Mouse (Mus musculus) forebrain, embryonic 12.5 days (tissue): ENCODE measurements around the gene Pgm3. TPM values are rescaled to one million over a fixed set of nuclear protein-coding genes. Genes with fewer than 3 reads are reported as not detected.
"Not testable (repeated sequence)": the region's sequence is repeated elsewhere in the genome, so short reads cannot be mapped to it uniquely, and the experiment has no call there.

ENCODE experiments used
- ATAC-seq: fragments of 200-750 bp; cut with Nextera tagmentation; 2 replicates; pipeline ENCODE4 v1.8.0; 2017; ENCODE audit warnings: moderate TSS enrichment; ENCODE audit not compliant: low FRiP score
- H3K27ac ChIP-seq: fragments of 300-500 bp; sonication (generic); 2 replicates; pipeline ENCODE4 v1.5.1; 2016; ENCODE audit warnings: mild to moderate bottlenecking
- H3K27me3 ChIP-seq: fragments of 300-500 bp; sonication (generic); 2 replicates; pipeline ENCODE4 v1.6.1; 2016; ENCODE audit warnings: mild to moderate bottlenecking
- H3K36me3 ChIP-seq: fragments of 300-500 bp; sonication (generic); replicated peaks from 2 replicates; pipeline ENCODE4 v1.6.1; 2016; ENCODE audit warnings: mild to moderate bottlenecking
- H3K4me1 ChIP-seq: fragments of 300-500 bp; sonication (generic); 2 replicates; pipeline ENCODE4 v1.6.1; 2016
- H3K4me2 ChIP-seq: fragments of 300-500 bp; sonication (generic); 2 replicates; pipeline ENCODE4 v1.6.1; 2016; ENCODE audit warnings: mild to moderate bottlenecking, moderate library complexity
- H3K4me3 ChIP-seq: fragments of 300-500 bp; sonication (generic); replicated peaks from 2 replicates; pipeline ENCODE4 v1.5.1; 2016; ENCODE audit warnings: mild to moderate bottlenecking
- H3K9ac ChIP-seq: fragments of 300-500 bp; sonication (generic); 2 replicates; pipeline ENCODE4 v1.6.1; 2016; ENCODE audit warnings: mild to moderate bottlenecking
- H3K9me3 ChIP-seq: fragments of 300-500 bp; sonication (generic); 2 replicates; pipeline ENCODE4 v1.6.1; 2016
- WGBS: fragments of 180-500 bp; shearing (Covaris S2); methylation state at CpG from one replicate; pipeline ENCODE4 v1.1.7; 2016; 5-methylcytosine and 5-hydroxymethylcytosine counted together
- polyA plus RNA-seq: library from polyadenylated mRNA; unstranded; fragments of >200 nt; fragmentation: Nextera tagmentation; extraction: Ambion mirVana; gene quantifications from 2 replicates; pipeline ENCODE4 v1.2.1, GENCODE M21; 2016

The Pgm3 gene
- polyA plus RNA-seq, result 36.6 and 41.0 TPM in 2 replicates

DNA sequence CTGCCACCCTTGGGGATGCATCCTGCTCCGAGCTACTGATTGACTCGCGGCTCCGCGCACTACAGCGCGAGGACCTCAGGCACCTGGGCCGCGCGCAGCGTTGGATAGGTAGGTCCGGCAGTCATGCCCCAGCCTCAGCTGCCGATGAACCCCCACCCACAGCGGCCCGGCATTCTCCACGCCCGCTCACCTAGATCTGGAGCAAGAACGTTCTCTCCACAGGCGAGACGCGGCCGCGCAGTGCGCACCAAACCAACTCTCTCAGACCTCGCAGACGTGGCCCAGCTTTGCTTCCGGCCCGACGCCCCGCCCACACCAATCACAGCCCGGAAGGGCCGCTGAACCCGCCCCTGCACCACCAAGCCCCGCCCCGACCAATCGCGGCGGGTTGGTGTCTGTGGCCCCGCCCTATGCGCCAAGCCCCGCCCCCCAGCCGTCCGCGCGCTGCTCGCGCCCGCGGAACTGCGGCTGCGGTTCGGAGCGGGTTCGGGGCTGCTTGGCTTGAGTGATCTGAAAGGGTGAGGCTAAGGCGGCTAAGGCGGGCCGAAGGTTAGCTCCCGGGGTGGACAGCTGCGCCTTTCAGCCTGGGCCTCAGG lies at the start of gene Pgm3, which contains the start of gene Rwdd2a:
Gene Pgm3 (minus strand): TSS at position 303 of the 596 bp plus-strand sequence.
Gene Rwdd2a (plus strand): TSS at position 452 of the 596 bp plus-strand sequence.
- Histone ChIP-seq H3K27me3 (no peaks in the 10 kb centered on the region), H3K4me2 (peak within 1 kb of the TSS; percentile 94), H3K27ac (peak within 1 kb of the TSS; percentile 54; the same call in 1 of the 2 replicates), H3K36me3 (peaks cover 17% of the 10 kb centered on the region), H3K4me3 (peak within 1 kb of the TSS; percentile 74), H3K4me1 (peaks cover 20% of the 10 kb centered on the region), H3K9me3 (no peaks in the 10 kb centered on the region), H3K9ac (peak within 1 kb of the TSS; percentile 66)
- under 1% methylated on average over 58 of the region's 59 CpGs for WGBS
- peak; percentile 99 for ATAC-seq

- H3K27ac ChIP-seq, result no peak overlapping the region
- no peak overlapping the region for H3K9ac ChIP-seq
- 75% methylated on average over 10 of the region's 10 CpGs for WGBS
- no peak for ATAC-seq
- H3K9me3 ChIP-seq, result no peaks in the 10 kb centered on the region
- no peak overlapping the region for H3K4me2 ChIP-seq
- no peaks in the 10 kb centered on the region for H3K27me3 ChIP-seq
- no peaks in the 10 kb centered on the region for H3K4me1 ChIP-seq
- H3K36me3 ChIP-seq, result no peaks in the 10 kb centered on the region
- no peak overlapping the region for H3K4me3 ChIP-seq
Observed at GRCm38 (mm10) chr9:86619341-86620139, 47.9 kb upstream of the Pgm3 start.

- H3K27ac ChIP-seq, result no peak overlapping the region
- H3K9me3 ChIP-seq, result no peaks in the 10 kb centered on the region
- 85% methylated on average over 7 of the region's 7 CpGs for WGBS
Observed at GRCm38 (mm10) chr9:86617837-86618492, 46.3 kb upstream of the Pgm3 start.

DNA sequence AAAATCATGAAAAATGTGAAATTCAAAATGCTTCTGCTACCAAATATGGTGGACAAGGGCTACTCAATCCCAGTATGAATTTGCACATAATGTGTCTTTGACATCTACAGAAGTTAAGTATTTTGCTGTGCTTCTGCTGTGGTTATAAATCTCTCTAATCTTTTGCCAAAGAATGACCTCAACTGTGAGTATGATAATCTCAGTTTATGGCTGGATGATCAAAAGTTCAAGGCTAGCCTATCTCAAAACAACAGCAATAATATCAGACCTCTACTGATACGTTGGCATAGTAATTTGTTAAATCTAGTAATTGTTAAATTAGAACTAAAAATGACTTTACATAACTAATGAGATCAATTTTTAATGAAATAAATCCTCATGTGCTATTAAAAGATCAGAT lies 44.1 kb upstream of the Pgm3 start:
- Histone ChIP-seq H3K4me1 (no peaks in the 10 kb centered on the region), H3K27ac (no peak overlapping the region), H3K36me3 (no peaks in the 10 kb centered on the region), H3K27me3 (no peaks in the 10 kb centered on the region), H3K4me2 (no peak overlapping the region), H3K4me3 (no peak overlapping the region), H3K9ac (no peak overlapping the region), H3K9me3 (no peaks in the 10 kb centered on the region)
- ATAC-seq, result no peak
- 82% methylated on average over 1 of the region's 1 CpGs for WGBS

More at GRCm38 (mm10) chr9:86617837-86618492, 46.3 kb upstream of the Pgm3 start:
- no peak overlapping the region for H3K9ac ChIP-seq
- H3K4me3 ChIP-seq, result no peak overlapping the region
- H3K4me1 ChIP-seq, result no peaks in the 10 kb centered on the region
- ATAC-seq, result no peak
- no peaks in the 10 kb centered on the region for H3K27me3 ChIP-seq
- no peaks in the 10 kb centered on the region for H3K36me3 ChIP-seq
- H3K4me2 ChIP-seq, result no peak overlapping the region

DNA sequence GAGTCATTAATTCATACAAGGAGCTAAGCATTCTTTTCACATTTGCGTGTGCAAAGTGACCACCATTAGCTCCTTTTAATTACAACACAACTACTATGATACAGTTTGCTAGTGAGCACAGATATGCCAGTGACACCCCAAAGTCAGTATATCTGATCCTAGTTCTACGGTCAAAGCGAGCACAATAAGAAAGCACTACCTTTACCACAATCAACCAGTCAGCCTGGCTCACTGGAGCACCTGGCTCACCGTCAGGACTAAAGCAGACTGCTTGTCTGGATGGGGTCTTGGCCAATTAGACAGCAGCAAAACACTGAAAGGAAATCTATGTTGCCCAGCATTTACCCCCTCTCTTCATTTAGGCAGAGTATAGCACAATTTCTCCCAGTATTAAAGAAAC lies 40.4 kb upstream of the Pgm3 start:
- H3K4me1 ChIP-seq, result no peaks in the 10 kb centered on the region
- H3K9ac ChIP-seq, result no peak overlapping the region
- no peak overlapping the region for H3K4me2 ChIP-seq
- H3K9me3 ChIP-seq, result no peaks in the 10 kb centered on the region
- no peak overlapping the region for H3K4me3 ChIP-seq
- H3K36me3 ChIP-seq, result no peaks in the 10 kb centered on the region
- H3K27ac ChIP-seq, result no peak overlapping the region
- WGBS, result 84% methylated on average over 4 of the region's 4 CpGs
- ATAC-seq, result no peak
- no peaks in the 10 kb centered on the region for H3K27me3 ChIP-seq

- H3K27me3 ChIP-seq, result no peaks in the 10 kb centered on the region
- H3K9ac ChIP-seq, result no peak overlapping the region
- no peak for ATAC-seq
- no peak overlapping the region for H3K27ac ChIP-seq
- WGBS, result 95% methylated on average over 6 of the region's 6 CpGs
- H3K4me1 ChIP-seq, result no peaks in the 10 kb centered on the region
- H3K4me2 ChIP-seq, result no peak overlapping the region
- H3K4me3 ChIP-seq, result no peak overlapping the region
- H3K36me3 ChIP-seq, result no peaks in the 10 kb centered on the region
- no peaks in the 10 kb centered on the region for H3K9me3 ChIP-seq
Observed at GRCm38 (mm10) chr9:86605776-86606175, 34.1 kb upstream of the Pgm3 start.

- H3K9ac ChIP-seq, result no peak overlapping the region
- no peaks in the 10 kb centered on the region for H3K9me3 ChIP-seq
- H3K36me3 ChIP-seq, result no peaks in the 10 kb centered on the region
- H3K4me1 ChIP-seq, result no peaks in the 10 kb centered on the region
- H3K27ac ChIP-seq, result no peak overlapping the region
- H3K4me2 ChIP-seq, result no peak overlapping the region
- WGBS, result 64% methylated on average over 8 of the region's 8 CpGs
- no peak overlapping the region for H3K4me3 ChIP-seq
- ATAC-seq, result no peak
- H3K27me3 ChIP-seq, result no peaks in the 10 kb centered on the region
Observed at GRCm38 (mm10) chr9:86599723-86600303, 28.2 kb upstream of the Pgm3 start.

DNA sequence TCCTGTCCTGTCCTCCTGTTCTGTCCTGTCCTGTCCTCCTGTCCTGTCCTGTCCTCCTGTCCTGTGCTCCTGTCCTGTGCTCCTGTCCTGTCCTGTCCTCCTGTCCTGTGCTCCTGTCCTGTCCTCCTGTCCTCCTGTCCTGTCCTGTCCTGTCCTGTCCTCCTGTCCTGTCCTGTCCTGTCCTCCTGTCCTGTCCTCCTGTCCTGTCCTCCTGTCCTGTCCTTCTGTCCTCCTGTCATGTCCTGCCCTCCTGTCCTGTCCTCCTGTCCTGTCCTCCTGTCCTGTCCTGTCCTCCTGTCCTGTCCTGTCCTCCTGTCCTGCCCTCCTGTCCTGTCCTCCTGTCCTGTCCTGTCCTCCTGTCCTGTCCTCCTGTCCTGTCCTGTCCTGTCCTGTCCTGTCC lies 25.3 kb upstream of the Pgm3 start:
- H3K27me3 ChIP-seq, H3K27ac ChIP-seq, H3K36me3 ChIP-seq, H3K9me3 ChIP-seq, H3K4me3 ChIP-seq, H3K4me1 ChIP-seq, H3K4me2 ChIP-seq, H3K9ac ChIP-seq, ATAC-seq: not testable (repeated sequence)

GRCm38 (mm10) chr9:86594357-86594767 lies 22.7 kb upstream of the Pgm3 start:
- not testable (repeated sequence) for H3K4me3 ChIP-seq, H3K9ac ChIP-seq, H3K4me1 ChIP-seq, H3K27ac ChIP-seq, H3K27me3 ChIP-seq, H3K4me2 ChIP-seq, ATAC-seq, H3K36me3 ChIP-seq, H3K9me3 ChIP-seq
- 85% methylated on average over 10 of the region's 10 CpGs for WGBS

DNA sequence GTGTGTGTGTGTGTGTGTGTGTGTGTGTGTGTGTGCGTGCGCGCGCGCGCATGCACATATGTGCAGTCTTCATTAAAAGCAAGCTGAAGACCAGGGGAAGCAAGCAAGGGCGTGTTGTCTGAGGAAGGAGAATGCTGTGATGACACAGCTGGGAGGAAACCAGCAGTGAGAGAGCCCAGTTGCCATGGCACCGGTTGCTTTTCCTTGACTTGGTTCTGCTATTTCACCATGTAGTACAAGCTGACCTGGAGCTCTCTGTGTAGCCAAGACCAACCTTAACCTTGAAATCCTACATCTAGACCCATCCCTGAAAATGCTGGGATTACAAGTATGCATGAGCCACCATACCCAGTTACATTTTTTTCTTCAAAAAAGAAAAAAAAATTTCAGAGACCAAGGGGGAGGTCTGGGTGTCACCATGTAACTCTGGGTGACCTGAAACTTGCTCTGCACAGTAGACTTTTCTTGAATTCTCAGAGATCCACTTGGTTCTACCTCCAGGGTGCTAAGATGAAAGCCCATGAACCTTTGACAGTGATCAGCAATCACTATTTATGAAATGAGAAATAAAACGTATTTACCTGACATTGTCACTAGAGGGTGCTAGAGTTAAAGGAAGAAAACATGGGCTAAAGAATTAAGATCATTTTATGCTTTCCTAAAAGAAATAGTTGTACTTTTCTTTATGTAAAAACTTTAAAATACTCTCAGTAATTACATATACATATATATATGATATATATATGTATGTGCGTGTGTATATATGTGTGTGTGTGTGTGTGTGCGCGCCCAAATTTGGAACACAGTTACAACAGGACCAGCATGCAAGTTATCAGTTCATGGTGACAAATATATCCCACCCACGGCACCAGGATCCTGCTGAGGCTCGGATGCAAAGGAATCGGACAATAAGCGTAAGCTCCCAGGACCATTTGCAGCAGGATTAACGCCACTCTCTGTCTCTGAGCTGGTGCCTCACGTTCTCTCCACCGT lies 21.3 kb upstream of the Pgm3 start:
- 78% methylated on average over 19 of the region's 19 CpGs for WGBS
- Histone ChIP-seq H3K4me1 (no peaks in the 10 kb centered on the region), H3K9ac (no peak overlapping the region), H3K4me2 (no peak overlapping the region), H3K27ac (no peak overlapping the region), H3K4me3 (no peak overlapping the region), H3K27me3 (no peaks in the 10 kb centered on the region), H3K9me3 (no peaks in the 10 kb centered on the region), H3K36me3 (no peaks in the 10 kb centered on the region)
- ATAC-seq, result peak; percentile 39; the same call in 1 of the 2 replicates

GRCm38 (mm10) chr9:86587019-86587795 lies 15.6 kb upstream of the Pgm3 start:
- Histone ChIP-seq H3K4me3 (no peak overlapping the region), H3K4me1 (no peaks in the 10 kb centered on the region), H3K9ac (no peak overlapping the region), H3K36me3 (no peaks in the 10 kb centered on the region), H3K27ac (no peak overlapping the region), H3K4me2 (no peak overlapping the region), H3K9me3 (no peaks in the 10 kb centered on the region), H3K27me3 (no peaks in the 10 kb centered on the region)
- WGBS, result 94% methylated on average over 11 of the region's 11 CpGs
- no peak for ATAC-seq
